Mouse (Mus musculus) lung, embryonic 16.5 days (tissue): ENCODE results near the gene Gm21992. TPM values are rescaled to one million over a fixed set of nuclear protein-coding genes. Genes with fewer than 3 reads are reported as not detected.
A peak's percentile ranks its signal among the peaks of the same experiment; 100 is the strongest.
"Not testable (repeated sequence)": the region's sequence is repeated elsewhere in the genome, so short reads cannot be mapped to it uniquely, and the experiment has no call there.

Experiments used
- ATAC-seq: fragments of 200-750 bp; cut with Nextera tagmentation; 2 replicates; pipeline ENCODE4 v1.8.0; 2017; ENCODE audit warnings: low read depth, mild to moderate bottlenecking, moderate library complexity
- H3K27ac ChIP-seq: fragments of 300-500 bp; sonication (generic); 2 replicates; pipeline ENCODE4 v1.5.1; 2014; ENCODE audit warnings: mild to moderate bottlenecking, control low read depth, low read length
- H3K27me3 ChIP-seq: fragments of 300-500 bp; sonication (generic); 2 replicates; pipeline ENCODE4 v1.6.1; 2014; ENCODE audit warnings: low read depth, low read length, mixed read lengths; ENCODE audit not compliant: control insufficient read depth, insufficient read depth
- H3K36me3 ChIP-seq: fragments of 300-500 bp; sonication (generic); 2 replicates; pipeline ENCODE4 v1.6.1; 2014; ENCODE audit warnings: low read length; ENCODE audit not compliant: control insufficient read depth, insufficient read depth
- H3K4me1 ChIP-seq: fragments of 300-500 bp; sonication (generic); replicated peaks from 2 replicates; pipeline ENCODE4 v1.6.1; 2014; ENCODE audit warnings: low read length, mixed read lengths; ENCODE audit not compliant: control insufficient read depth, insufficient read depth
- H3K4me2 ChIP-seq: fragments of 300-500 bp; sonication (generic); 2 replicates; pipeline ENCODE4 v1.6.1; 2014; ENCODE audit warnings: low read depth, low read length, control low read depth
- H3K4me3 ChIP-seq: fragments of 300-500 bp; sonication (generic); 2 replicates; pipeline ENCODE4 v1.5.1; 2014; ENCODE audit warnings: mild to moderate bottlenecking, low read length, control low read depth
- H3K9ac ChIP-seq: fragments of 300-500 bp; sonication (generic); 2 replicates; pipeline ENCODE4 v1.6.1; 2014; ENCODE audit warnings: low read length, control low read depth
- H3K9me3 ChIP-seq: fragments of 300-500 bp; sonication (generic); 2 replicates; pipeline ENCODE4 v1.6.1; 2016; ENCODE audit warnings: low read length; ENCODE audit not compliant: control insufficient read depth
- WGBS: fragments of 180-500 bp; shearing (Covaris S2); extraction: QIAGEN DNeasy Blood & Tissue Kit; methylation state at CpG from one replicate; pipeline ENCODE4 v1.1.7; 2014; 5-methylcytosine and 5-hydroxymethylcytosine counted together
- polyA plus RNA-seq: library from polyadenylated mRNA; unstranded; fragments of >200 nt; fragmentation: Nextera tagmentation; extraction: Ambion mirVana; gene quantifications from 2 replicates; pipeline ENCODE4 v1.2.1, GENCODE M21; 2015

Gene Gm21992
- polyA plus RNA-seq, 1 experiment from 2014 or later = 30.9 TPM

DNA sequence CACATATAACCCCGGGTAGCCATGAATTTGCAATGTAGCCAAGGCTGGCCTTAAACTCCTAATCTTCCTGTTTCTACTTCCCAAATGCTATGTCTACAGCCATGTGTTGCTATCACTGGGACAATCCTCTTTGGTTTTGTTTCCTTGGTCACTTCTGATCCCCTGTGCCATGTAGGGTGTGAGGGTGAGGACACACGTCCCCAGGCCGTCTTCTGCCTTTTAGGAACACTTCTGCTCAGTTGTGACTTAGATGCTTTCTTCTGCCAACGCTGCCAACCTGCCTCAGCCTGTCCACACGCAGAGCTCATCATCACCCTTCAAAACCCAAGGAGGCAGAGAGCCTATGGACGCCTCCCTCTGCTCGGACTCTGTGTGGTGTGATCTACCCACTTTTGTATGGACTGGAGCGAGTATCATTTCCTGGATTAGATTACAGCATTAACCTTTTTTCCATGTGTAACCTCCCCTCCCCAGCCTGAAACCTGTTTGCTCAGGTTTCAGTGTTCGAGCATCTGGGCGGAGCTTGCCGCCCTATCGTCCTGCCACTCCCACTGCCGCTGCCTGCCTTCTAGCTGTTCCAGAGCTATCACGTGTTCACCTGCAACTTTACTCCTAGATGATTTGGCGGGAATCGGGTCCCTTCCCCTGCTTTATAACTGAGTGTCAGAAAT is 17.2 kb upstream of the Gm21992 start:
- Histone ChIP-seq H3K9ac (no peak overlapping the region), H3K4me3 (no peak overlapping the region), H3K4me2 (peak overlapping the region; percentile 26; the same call in 1 of the 2 replicates), H3K27ac (no peak overlapping the region), H3K4me1 (no peaks in the 10 kb centered on the region), H3K36me3 (peaks cover 6% of the 10 kb centered on the region; the same call in 1 of the 2 replicates), H3K27me3 (no peaks in the 10 kb centered on the region), H3K9me3 (no peaks in the 10 kb centered on the region)
- ATAC-seq = peak; percentile 54
- WGBS = 47% methylated on average over 16 of the region's 16 CpGs

DNA sequence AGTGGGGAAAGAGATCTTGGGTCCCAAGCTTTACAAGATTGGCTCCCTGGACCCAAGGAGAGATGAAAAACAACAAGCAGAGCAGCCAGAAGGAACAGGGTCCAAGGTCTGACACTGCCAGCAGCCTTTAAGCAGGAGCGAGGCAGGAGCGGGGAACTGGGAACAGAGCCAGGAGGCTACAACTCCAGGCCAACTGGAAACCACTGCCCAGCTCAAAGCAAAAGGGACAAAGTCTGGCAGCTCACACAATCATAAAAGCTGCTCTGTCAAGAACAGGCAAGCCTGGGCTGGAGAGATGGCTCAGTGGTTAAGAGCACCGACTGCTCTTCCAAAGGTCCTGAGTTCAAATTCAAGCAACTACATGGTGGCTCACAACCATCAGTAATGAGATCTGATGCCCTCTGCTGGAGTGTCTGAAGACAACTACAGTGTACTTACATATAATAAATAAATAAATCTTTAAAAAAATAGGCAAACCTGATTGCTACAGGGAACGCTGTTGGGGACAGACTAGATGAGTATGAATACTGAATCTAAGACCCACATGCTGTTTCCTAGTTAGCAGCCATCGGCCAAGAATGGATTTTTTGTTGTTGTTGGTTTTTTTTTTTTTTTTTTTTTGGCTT is 9.4 kb upstream of the Gm21992 start:
- Histone ChIP-seq H3K27me3 (no peaks in the 10 kb centered on the region), H3K36me3 (peaks cover 3% of the 10 kb centered on the region; the same call in 1 of the 2 replicates), H3K9me3 (no peaks in the 10 kb centered on the region), H3K27ac (no peak overlapping the region), H3K4me2 (no peak overlapping the region), H3K4me1 (no peaks in the 10 kb centered on the region), H3K9ac (no peak overlapping the region), H3K4me3 (no peak overlapping the region)
- peak; percentile 88 for ATAC-seq
- 63% methylated on average over 5 of the region's 5 CpGs for WGBS

DNA sequence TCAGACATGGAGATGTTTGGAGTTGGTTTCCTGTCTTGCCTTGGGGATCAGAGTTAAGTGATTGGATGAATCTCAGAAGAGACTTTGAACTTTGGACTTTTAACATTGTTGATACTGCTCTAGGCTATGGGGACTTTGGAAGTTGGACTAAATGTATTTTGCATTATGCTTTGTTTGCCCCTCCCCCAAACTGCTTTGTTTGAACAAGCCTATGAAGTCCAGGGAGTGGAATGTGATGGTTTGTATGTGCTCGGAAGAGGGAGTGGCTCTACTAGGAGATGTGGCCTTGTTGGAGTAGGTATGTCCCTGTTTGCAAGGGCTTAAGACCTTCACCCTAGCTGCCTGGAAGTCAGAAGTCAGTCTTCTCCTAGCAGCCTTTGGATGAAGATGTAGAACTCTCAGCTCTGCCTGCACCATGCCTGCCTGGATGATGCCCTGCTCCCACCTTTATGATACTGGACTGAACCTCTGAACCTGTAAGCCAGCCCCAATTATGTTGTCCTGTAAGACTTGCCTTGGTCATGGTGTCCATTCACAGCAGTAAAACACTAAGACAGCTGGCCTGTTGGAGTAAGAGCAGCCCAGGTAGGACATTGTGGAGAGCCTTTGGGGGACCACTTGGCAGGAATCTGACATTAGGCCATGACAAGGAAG is 5.9 kb upstream of the Gm21992 start:
- no peak overlapping the region for H3K4me2 ChIP-seq
- H3K27ac ChIP-seq = no peak overlapping the region
- no peaks in the 10 kb centered on the region for H3K36me3 ChIP-seq
- no peak overlapping the region for H3K4me3 ChIP-seq
- ATAC-seq = peak; percentile 34; the same call in 1 of the 2 replicates
- H3K9me3 ChIP-seq = no peaks in the 10 kb centered on the region
- 14% methylated on average over 1 of the region's 1 CpGs for WGBS
- H3K4me1 ChIP-seq = no peaks in the 10 kb centered on the region; the same call in 1 of the 2 replicates
- H3K9ac ChIP-seq = no peak overlapping the region
- no peaks in the 10 kb centered on the region for H3K27me3 ChIP-seq

DNA sequence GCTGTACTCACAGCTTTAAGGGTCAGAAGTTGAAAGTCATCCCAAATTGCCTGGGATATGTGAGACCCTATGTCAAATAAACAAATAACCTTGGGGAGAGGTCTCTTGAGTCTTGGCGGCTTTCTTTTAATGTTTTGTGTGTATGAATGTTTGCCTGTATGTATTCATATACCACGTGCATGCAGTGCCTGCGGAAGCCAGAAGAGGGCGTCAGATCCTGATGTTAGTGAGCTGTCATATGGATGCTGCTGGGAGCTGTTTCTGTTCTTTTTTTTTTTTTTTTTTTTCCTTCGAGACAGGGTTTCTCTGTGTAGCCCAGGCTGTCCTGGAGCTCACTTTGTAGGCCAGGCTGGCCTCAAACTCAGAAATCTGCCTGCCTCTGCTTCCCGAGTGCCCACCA is 1.6 kb upstream of the Gm21992 start:
- WGBS = 87% methylated on average over 6 of the region's 6 CpGs
- H3K36me3 ChIP-seq = no peaks in the 10 kb centered on the region

DNA sequence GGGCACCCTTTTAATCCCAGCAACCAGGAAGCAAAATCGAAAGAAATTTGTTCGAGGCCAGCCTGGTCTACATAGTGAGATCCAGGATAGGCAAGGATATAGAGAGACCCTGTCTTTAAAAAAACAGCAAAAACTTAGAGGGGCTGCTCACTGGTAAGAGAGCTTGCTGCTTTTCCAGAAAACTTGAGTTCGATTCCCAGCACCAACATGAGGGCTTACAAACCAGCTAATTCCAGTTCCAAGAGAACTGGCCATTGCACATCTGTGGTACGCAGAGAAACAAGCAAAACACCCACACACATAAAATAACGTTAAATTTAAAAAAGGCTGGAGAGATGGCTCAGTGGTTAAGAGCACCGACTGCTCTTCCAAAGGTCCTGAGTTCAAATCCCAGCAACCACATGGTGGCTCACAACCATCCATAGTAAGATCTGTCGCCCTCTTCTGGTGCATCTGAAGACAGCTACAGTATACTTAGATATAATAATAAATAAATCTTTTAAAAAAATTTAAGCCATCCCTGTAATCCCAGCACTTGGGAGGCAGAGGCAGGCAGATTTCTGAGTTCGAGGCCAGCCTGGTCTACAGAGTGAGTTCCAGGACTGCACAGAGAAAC is 1.0 kb upstream of the Gm21992 start:
- not testable (repeated sequence) for ATAC-seq, H3K9me3 ChIP-seq, H3K27me3 ChIP-seq, H3K36me3 ChIP-seq
- peak overlapping the region; percentile 97 for H3K27ac ChIP-seq
- H3K9ac ChIP-seq = peak overlapping the region; percentile 98
- peak overlapping the region; percentile 95 for H3K4me3 ChIP-seq
- H3K4me2 ChIP-seq = peak overlapping the region; percentile 70
- WGBS = 72% methylated on average over 8 of the region's 8 CpGs
- peaks cover 16% of the 10 kb centered on the region for H3K4me1 ChIP-seq

More for the DNA sequence above, 1.6 kb upstream of the Gm21992 start:
- Histone ChIP-seq H3K27me3 (no peaks in the 10 kb centered on the region), H3K4me2 (no peak overlapping the region), H3K4me1 (peaks cover 13% of the 10 kb centered on the region), H3K27ac (no peak overlapping the region), H3K9ac (no peak overlapping the region), H3K4me3 (no peak overlapping the region), H3K9me3 (no peaks in the 10 kb centered on the region)
- ATAC-seq = no peak

DNA sequence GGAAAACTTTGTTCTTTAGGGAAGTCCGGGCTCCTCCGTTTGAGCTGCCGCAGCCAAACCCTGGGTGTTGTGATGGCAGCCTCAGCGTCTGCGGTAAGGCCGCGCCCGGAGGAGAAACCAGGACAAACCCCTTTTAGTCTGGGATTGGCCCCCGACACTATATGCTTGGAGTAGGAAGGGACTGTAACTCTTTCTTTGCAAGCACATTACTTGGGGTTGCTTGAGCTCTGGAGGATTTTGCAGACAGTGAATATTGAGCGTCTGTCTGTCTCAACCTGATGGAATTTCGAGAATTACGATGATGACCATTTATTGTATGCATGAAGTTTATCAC is 464 bp upstream of the Gm21992 start:
- ATAC-seq = peak; percentile 43
- H3K27me3 ChIP-seq = no peaks in the 10 kb centered on the region
- H3K4me1 ChIP-seq = peaks cover 16% of the 10 kb centered on the region
- peak overlapping the region; percentile 98 for H3K9ac ChIP-seq
- no peaks in the 10 kb centered on the region for H3K36me3 ChIP-seq
- H3K27ac ChIP-seq = peak overlapping the region; percentile 97
- no peaks in the 10 kb centered on the region for H3K9me3 ChIP-seq
- 2% methylated on average over 12 of the region's 12 CpGs for WGBS
- H3K4me2 ChIP-seq = peak overlapping the region; percentile 70
- H3K4me3 ChIP-seq = peak overlapping the region; percentile 95

DNA sequence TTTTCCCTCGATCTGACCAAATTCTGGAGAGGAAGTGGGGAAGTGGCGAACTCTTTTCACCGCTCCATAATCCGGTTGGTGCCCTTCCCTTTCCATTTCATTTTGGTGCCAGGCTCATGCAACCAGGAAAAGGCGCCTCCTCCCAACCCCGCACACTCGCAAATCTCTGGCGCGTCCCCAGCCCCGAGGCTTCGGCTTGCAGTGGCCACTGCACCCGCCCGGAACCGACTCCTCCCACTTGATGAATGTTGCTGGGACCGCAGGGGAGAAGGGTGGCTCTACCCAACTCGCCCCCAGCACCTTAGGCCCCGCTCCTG is 708 bp downstream of the Gm21992 start:
- H3K27me3 ChIP-seq = no peaks in the 10 kb centered on the region
- ATAC-seq = no peak
- H3K4me1 ChIP-seq = peaks cover 16% of the 10 kb centered on the region
- WGBS = 0% methylated on average over 17 of the region's 17 CpGs
- H3K9me3 ChIP-seq = no peaks in the 10 kb centered on the region
- no peaks in the 10 kb centered on the region for H3K36me3 ChIP-seq
- peak overlapping the region; percentile 94 for H3K4me2 ChIP-seq
- peak overlapping the region; percentile 97 for H3K27ac ChIP-seq
- H3K4me3 ChIP-seq = peak overlapping the region; percentile 95
- H3K9ac ChIP-seq = peak overlapping the region; percentile 83

DNA sequence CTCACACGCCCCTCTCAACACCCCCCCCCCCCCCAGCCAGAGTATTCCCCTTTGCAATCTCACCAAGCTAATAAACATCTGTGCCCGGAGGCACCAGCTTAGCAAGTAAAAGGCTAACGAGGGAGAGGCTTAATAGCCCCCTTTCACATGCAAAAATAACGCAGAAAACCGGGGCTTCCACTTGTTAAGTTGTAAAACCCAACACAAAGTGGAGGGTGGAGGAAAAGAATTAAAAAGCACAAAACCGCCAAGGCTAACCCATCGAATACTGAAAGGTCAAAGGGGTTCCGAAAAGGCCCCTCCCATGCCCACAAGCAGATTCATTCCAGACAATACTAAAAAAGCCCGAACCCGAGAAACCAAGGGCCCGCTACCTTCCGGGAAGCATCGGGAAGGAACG is 1.1 kb downstream of the Gm21992 start:
- peak overlapping the region; percentile 95 for H3K4me3 ChIP-seq
- H3K36me3 ChIP-seq = no peaks in the 10 kb centered on the region
- no peaks in the 10 kb centered on the region for H3K9me3 ChIP-seq
- peak overlapping the region; percentile 83 for H3K9ac ChIP-seq
- peak overlapping the region; percentile 4; the same call in 1 of the 2 replicates for H3K27ac ChIP-seq
- ATAC-seq = no peak
- WGBS = under 1% methylated on average over 14 of the region's 14 CpGs
- H3K27me3 ChIP-seq = no peaks in the 10 kb centered on the region
- H3K4me1 ChIP-seq = peaks cover 16% of the 10 kb centered on the region
- H3K4me2 ChIP-seq = peak overlapping the region; percentile 94

DNA sequence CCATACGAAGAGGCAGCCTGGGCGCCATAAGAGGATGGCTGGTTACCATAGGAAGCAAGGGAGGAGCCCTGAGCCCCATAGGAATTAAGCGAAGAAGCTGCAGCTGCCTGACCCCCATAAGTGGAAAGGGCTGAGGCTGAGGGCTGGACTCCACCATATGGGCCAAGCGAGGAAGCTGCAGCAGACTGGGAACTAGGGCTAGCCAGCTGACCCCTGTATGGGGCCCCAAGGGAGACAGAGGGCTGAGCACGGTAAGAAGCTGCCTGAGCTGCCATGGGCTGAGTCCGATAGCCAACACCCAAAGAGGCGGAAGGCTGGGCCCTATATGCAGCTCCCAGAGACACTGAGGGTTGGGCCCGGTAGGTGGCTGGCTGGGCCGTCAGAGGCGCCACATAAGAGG is 8.1 kb downstream of the Gm21992 start:
- Histone ChIP-seq H3K4me2 (no peak overlapping the region), H3K9me3 (no peaks in the 10 kb centered on the region), H3K9ac (no peak overlapping the region), H3K4me3 (no peak overlapping the region), H3K27me3 (no peaks in the 10 kb centered on the region), H3K27ac (no peak overlapping the region), H3K36me3 (peaks cover 38% of the 10 kb centered on the region), H3K4me1 (0 out of 2 replicates have a peak, but pooled peaks cover 5% of the 10 kb centered on the region)
- ATAC-seq = no peak
- WGBS = 84% methylated on average over 10 of the region's 10 CpGs
